Mouse (Mus musculus): Measurements from ENCODE around the gene Fam243. TPM values are rescaled to one million over a fixed set of nuclear protein-coding genes. Genes with fewer than 3 reads are reported as not detected.

Fam243 gene
- total and polyA plus RNA-seq, 2 experiments from 2014 or later = not detected

DNA sequence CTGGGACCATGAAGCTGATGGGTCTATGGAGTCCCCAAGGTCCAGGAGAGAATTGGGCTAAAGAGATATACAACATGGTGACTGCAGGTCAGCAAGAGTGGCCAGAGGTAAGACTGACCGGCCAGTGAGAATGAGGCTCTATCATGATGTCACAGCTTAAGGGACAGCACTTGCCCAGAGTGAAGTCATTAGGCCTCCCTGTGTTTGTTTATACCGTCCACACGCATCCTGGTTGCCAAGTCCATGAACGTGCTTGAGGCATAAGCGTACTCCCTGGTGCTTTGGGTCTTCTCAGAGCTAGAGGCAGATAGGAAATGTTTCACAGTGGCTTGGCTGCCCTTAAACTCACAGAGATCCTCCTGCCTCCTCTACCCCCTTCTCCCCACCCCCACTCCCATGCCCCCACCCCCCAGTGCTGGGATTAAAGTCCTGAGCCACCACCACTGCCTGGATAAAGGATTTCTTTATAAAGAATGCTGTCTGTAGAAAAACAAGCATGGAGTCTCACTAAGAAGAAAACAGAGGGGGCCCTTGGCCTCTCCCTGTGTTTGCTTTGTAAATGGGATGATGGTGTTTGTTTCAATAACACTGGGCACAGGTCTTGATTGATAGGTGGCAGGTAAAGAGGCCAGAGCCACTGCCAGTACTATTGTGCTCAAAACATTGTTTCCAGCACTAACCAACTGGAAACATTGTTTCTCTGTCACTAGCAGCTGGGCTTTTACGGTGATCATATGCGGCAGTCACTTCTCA is 3.2 kb upstream of the Fam243 start:
- no peaks in the 10 kb centered on the region for H3K9me3 ChIP-seq (ENCODE audit: low read length)
- H3K27me3 ChIP-seq (ENCODE audit: insufficient read depth, low read length) = no peaks in the 10 kb centered on the region
- DNase-seq (ENCODE audit: low spot score) (no peak), ATAC-seq (peak; percentile 35; the same call in 1 of the 2 replicates)
- WGBS = 20% methylated on average over 7 of the region's 7 CpGs
- no peaks in the 10 kb centered on the region for H3K36me3 ChIP-seq (ENCODE audit: insufficient read depth, low read length)
- H3K4me2 ChIP-seq (ENCODE audit: low read depth, low read length) = no peak overlapping the region
- no peaks in the 10 kb centered on the region for H3K4me1 ChIP-seq (ENCODE audit: insufficient read depth, low read length)
- no peak overlapping the region for H3K9ac ChIP-seq (replicated peaks; ENCODE audit: low read length)
- no peak overlapping the region for H3K4me3 ChIP-seq (ENCODE audit: low read length)
- no peak for TF ChIP-seq CTCF (IDR thresholded peaks at IDR 0.05; ENCODE audit: low read depth)
- no peak overlapping the region for H3K27ac ChIP-seq

DNA sequence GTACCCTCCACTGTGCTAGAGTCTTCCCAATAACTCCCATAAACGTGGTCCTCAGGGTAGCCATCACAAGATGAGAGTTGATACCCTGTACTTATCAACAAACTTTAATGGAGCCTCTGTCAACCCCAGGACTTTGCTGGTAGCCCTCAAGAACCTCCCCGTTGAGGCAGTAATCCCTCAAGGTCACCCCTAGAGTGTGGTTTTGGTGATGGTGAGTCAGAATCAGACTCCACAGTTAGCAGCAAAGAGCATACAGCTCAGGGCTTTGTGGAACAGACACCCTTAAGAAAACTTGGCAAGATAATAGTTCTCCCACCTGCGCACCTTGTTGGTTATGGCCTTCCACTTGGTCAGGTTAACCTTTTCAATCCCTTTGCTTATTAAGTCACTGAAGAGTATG is 880 bp downstream of the Fam243 start:
- 85% methylated on average over 3 of the region's 3 CpGs for WGBS
- Histone ChIP-seq H3K36me3 (ENCODE audit: insufficient read depth, low read length) (no peaks in the 10 kb centered on the region), H3K27ac (no peak overlapping the region), H3K27me3 (ENCODE audit: insufficient read depth, low read length) (no peaks in the 10 kb centered on the region), H3K9ac (replicated peaks; ENCODE audit: low read length) (no peak overlapping the region), H3K4me2 (ENCODE audit: low read depth, low read length) (no peak overlapping the region), H3K4me3 (ENCODE audit: low read length) (no peak overlapping the region), H3K4me1 (ENCODE audit: insufficient read depth, low read length) (no peaks in the 10 kb centered on the region), H3K9me3 (ENCODE audit: low read length) (no peaks in the 10 kb centered on the region)
- ATAC-seq (no peak), DNase-seq (ENCODE audit: low spot score) (no peak)
- TF ChIP-seq CTCF (IDR thresholded peaks at IDR 0.05; ENCODE audit: low read depth) = no peak

DNA sequence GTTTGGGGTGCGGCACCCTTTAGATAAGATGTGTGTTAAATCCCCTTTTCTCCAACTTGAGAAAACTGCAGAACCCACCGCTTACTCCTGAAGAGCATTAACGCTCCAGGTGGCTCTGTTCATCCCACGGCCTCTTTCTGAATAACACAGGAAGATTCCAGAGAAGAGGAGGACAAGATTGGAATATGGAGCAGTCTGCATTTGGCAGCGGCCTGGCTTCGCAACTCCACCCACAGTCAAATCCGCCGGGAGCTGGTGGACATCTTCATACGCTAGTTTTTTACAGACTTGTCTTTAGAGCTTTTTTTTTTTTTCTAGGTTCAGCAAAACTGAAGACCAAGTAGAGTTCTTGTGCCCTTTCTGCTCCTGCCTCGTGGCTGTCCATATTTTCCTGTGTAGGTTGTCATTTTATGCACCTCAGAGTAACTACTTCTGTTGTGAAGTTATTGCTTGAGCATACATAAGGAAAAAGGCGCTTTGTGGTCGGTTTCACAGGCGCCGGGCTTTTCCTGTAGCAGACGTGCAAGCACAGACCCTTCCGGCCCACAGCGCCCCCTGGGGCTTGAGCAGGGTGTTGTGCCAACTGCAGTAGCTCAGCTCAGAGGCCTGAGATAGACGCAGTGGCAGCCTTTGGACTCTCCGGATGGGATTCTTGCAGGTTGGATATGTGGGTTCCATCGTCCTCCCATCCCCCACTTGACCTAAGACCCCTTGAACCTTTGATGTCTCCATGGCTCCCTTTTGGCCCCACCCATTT is 1.7 kb downstream of the Fam243 start:
- 71% methylated on average over 20 of the region's 20 CpGs for WGBS
- Histone ChIP-seq H3K9ac (replicated peaks; ENCODE audit: low read length) (no peak overlapping the region), H3K36me3 (ENCODE audit: insufficient read depth, low read length) (no peaks in the 10 kb centered on the region), H3K4me1 (ENCODE audit: insufficient read depth, low read length) (no peaks in the 10 kb centered on the region), H3K27ac (no peak overlapping the region), H3K4me2 (ENCODE audit: low read depth, low read length) (no peak overlapping the region), H3K4me3 (ENCODE audit: low read length) (no peak overlapping the region), H3K27me3 (ENCODE audit: insufficient read depth, low read length) (no peaks in the 10 kb centered on the region), H3K9me3 (ENCODE audit: low read length) (no peaks in the 10 kb centered on the region)
- ATAC-seq = no peak
- peak; percentile 55 for TF ChIP-seq CTCF (IDR thresholded peaks at IDR 0.05; ENCODE audit: low read depth)
- DNase-seq (ENCODE audit: low spot score) = peak; percentile 37

DNA sequence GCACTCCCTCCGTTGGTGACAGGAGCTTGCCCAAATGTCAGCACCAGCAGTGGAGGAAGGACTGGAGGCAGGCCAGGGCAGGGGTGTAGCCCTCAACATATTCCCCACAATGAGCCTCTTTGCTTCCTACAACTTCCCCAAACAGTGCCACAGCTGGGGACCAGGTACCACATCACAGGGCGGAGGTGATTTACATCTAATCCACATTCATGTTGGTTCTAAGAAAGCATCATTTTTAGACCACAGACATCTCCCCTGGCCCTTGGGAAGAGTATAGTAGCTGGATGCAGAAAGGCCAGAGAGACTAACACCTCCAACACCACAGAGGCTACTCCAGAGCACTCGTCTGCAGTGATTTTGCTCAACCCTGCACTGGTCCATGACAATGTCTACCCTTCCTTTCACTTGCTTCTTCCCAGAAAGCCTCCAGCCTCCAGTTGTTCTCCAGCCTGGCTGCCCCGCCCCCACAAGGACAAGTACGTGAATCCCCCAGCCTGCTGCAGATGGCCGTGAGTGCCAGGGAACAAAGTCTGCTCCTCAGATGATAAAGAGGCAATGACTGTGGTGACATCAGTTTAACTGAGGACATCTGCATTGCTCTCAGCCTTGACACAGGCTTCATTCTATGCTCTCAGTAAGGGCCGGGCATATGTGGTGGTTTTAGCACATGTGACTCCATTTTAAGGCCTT is 5.0 kb downstream of the Fam243 start:
- no peaks in the 10 kb centered on the region for H3K27me3 ChIP-seq (ENCODE audit: insufficient read depth, low read length)
- H3K27ac ChIP-seq = no peak overlapping the region
- peaks cover 15% of the 10 kb centered on the region for H3K36me3 ChIP-seq (ENCODE audit: insufficient read depth, low read length)
- TF ChIP-seq CTCF (IDR thresholded peaks at IDR 0.05; ENCODE audit: low read depth) = no peak
- ATAC-seq (no peak), DNase-seq (ENCODE audit: low spot score) (no peak)
- no peak overlapping the region for H3K9ac ChIP-seq (replicated peaks; ENCODE audit: low read length)
- 70% methylated on average over 7 of the region's 7 CpGs for WGBS
- no peaks in the 10 kb centered on the region for H3K9me3 ChIP-seq (ENCODE audit: low read length)
- H3K4me2 ChIP-seq (ENCODE audit: low read depth, low read length) = no peak overlapping the region
- H3K4me3 ChIP-seq (ENCODE audit: low read length) = no peak overlapping the region
- H3K4me1 ChIP-seq (ENCODE audit: insufficient read depth, low read length) = no peaks in the 10 kb centered on the region

DNA sequence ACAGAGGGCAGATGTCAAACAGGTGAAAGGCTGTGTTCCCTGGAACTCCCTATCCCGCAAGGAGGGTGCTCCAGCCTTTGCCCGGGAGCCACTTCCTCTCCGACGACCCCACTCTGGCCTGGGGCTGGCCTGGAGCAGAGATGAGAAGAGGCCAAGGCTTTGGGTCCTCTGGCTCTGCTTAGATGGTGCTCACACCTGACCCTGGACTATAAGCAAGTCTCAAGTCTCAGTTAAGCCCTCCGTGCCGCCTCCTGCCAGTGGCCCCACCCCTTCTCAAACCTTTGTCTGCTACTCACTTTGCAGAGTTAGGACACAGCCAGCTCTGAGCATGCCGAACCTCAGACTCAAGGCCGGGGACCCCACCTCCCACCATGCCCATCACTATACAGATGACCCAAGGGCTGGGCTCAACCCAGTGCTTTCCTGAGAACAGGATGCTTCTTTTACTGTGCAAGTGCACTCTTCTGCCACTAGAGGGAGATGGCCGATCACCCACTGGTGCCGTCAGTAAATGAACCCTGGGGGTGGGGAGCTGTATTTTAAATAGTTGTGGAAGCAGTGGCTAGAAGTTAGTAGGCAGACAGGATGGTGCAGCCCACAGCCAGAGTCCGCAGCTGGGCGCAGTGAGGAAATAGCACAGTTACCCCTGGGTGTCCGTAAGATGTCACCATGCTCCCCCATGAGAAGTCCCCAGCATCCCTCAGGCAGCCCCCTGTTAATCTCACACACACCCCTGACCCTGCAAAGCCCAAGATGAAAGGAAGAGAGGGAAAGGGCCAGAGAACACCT is 7.1 kb downstream of the Fam243 start:
- TF ChIP-seq CTCF (IDR thresholded peaks at IDR 0.05; ENCODE audit: low read depth) = peak; percentile 98
- no peaks in the 10 kb centered on the region for H3K9me3 ChIP-seq (ENCODE audit: low read length)
- ATAC-seq (peak; percentile 79), DNase-seq (ENCODE audit: low spot score) (peak; percentile 88)
- H3K36me3 ChIP-seq (ENCODE audit: insufficient read depth, low read length) = peaks cover 25% of the 10 kb centered on the region
- WGBS = 49% methylated on average over 13 of the region's 13 CpGs
- H3K4me2 ChIP-seq (ENCODE audit: low read depth, low read length) = no peak overlapping the region
- no peaks in the 10 kb centered on the region for H3K27me3 ChIP-seq (ENCODE audit: insufficient read depth, low read length)
- no peak overlapping the region for H3K9ac ChIP-seq (replicated peaks; ENCODE audit: low read length)
- no peaks in the 10 kb centered on the region for H3K4me1 ChIP-seq (ENCODE audit: insufficient read depth, low read length)
- H3K27ac ChIP-seq = no peak overlapping the region
- no peak overlapping the region for H3K4me3 ChIP-seq (ENCODE audit: low read length)

DNA sequence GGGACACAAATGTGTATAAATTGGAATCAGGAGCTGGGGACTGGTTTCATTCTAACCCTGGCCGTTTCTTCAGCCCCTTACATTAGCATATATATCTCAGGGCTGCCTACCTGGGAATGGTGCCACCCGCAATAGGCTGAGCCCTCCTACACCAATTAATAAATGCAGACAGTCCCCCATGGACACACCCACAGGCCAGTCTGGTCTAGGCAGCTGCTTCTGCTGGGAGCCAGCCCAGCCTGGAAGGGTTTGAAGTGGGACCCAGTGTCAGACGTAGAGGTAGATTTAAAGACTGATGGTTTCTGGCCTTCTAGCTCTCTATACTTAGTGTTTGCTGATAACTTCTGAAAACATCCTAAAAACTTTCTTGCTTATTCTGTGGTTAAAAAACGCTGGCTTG is 12.1 kb downstream of the Fam243 start:
- 25% methylated on average over 4 of the region's 4 CpGs for WGBS
- DNase-seq (ENCODE audit: low spot score) (peak; percentile 47), ATAC-seq (peak; percentile 50; the same call in 1 of the 2 replicates)
- TF ChIP-seq CTCF (IDR thresholded peaks at IDR 0.05; ENCODE audit: low read depth) = no peak
- peak overlapping the region; percentile 27; the same call in 1 of the 2 replicates for H3K27ac ChIP-seq
- H3K4me2 ChIP-seq (ENCODE audit: low read depth, low read length) = no peak overlapping the region
- no peak overlapping the region for H3K4me3 ChIP-seq (ENCODE audit: low read length)
- peaks cover 57% of the 10 kb centered on the region for H3K36me3 ChIP-seq (ENCODE audit: insufficient read depth, low read length)
- no peaks in the 10 kb centered on the region for H3K9me3 ChIP-seq (ENCODE audit: low read length)
- H3K27me3 ChIP-seq (ENCODE audit: insufficient read depth, low read length) = no peaks in the 10 kb centered on the region
- no peak overlapping the region for H3K9ac ChIP-seq (replicated peaks; ENCODE audit: low read length)
- H3K4me1 ChIP-seq (ENCODE audit: insufficient read depth, low read length) = no peaks in the 10 kb centered on the region

Measured in hindbrain, postnatal 0 days (tissue).